Mouse (Mus musculus) adrenal gland, postnatal 14 days (tissue): ENCODE results near the gene Cabp2. TPM values are rescaled to one million over a fixed set of nuclear protein-coding genes. Genes with fewer than 3 reads are reported as not detected.
"Not testable (repeated sequence)": the region's sequence is repeated elsewhere in the genome, so short reads cannot be mapped to it uniquely, and the experiment has no call there.

Source experiments
- DNase-seq: peaks from one replicate; pipeline ENCODE4 v3.0.0; 2021; ENCODE audit warnings: mixed read lengths
- total RNA-seq: library from RNA; stranded (reverse); gene quantifications from 2 replicates; pipeline ENCODE4 v1.2.3, GENCODE M21; 2021

Cabp2 gene
- total RNA-seq, 1 experiment from 2014 or later = not detected

DNA sequence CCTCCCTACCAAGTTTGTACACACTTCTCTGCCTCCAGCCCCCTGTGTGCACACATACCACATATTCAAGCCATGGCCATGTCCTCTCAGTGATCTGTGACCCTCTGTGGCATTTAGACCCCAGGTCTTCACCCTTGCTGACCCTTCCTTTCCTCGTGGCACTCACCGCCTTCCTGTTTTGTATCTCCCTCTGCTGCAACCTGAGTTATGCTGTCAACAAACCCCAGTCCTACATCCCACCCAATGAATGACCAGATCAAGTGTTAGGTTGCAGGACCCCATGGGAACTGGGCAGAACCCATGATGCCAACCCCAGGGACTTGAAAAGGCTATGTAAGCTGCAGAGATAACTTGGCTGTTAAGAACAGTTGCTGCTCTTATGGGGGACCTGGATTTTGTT, 20.7 kb downstream of the Cabp2 start:
- DNase-seq = no peak

- DNase-seq = no peak
These were observed 21.2 kb downstream of the Cabp2 start for GRCm38 (mm10) chr19:4102626-4103025.

- no peak for DNase-seq
These were observed 21.9 kb downstream of the Cabp2 start for GRCm38 (mm10) chr19:4103294-4103693.

DNA sequence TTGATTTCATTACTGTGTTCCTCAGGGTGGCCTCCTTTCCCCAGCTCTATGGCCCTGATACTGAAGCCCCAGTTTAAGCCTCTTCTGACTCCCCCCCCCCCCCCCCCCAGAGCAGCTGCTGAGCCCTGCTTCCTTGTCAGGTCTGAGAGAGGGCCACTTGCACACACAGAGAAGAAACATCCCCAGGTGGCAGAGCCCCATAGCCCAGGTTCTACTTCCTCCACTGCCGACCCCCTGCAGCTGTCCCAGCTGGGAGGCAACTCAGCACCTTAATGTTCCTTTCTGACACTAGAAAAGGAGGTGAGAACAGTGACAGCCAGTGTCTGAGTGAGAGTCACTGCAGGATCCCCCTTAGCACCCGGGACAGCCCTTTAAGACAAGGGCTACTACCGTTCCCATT, 22.4 kb downstream of the Cabp2 start:
- no peak for DNase-seq

DNA sequence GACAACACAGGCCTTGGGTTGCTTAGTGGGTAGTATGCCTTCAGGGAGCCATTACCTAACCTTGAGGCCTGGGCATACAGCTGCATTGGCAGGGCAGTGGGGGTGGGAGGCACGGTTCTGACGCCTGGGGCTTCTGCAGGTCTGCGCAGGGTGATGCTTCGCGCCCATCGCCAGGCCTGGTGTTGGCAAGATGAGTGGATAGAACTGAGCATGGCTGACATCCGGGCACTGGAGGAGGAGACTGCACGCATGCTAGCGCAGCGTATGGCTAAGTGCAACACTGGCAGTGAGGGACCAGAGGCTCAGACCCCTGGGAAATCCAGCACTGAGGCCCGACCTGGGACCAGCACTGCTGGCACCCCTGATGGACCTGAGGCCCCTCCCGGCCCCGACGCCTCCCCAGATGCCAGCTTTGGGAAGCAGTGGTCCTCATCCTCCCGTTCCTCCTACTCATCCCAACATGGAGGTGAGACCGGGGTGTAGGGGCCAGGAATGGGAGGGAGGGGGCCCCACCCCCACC, 23.4 kb downstream of the Cabp2 start:
- no peak for DNase-seq

GRCm38 (mm10) chr19:4106654-4107053, 25.3 kb downstream of the Cabp2 start:
- no peak for DNase-seq

GRCm38 (mm10) chr19:4108535-4108934, 27.2 kb downstream of the Cabp2 start:
- no peak for DNase-seq

DNA sequence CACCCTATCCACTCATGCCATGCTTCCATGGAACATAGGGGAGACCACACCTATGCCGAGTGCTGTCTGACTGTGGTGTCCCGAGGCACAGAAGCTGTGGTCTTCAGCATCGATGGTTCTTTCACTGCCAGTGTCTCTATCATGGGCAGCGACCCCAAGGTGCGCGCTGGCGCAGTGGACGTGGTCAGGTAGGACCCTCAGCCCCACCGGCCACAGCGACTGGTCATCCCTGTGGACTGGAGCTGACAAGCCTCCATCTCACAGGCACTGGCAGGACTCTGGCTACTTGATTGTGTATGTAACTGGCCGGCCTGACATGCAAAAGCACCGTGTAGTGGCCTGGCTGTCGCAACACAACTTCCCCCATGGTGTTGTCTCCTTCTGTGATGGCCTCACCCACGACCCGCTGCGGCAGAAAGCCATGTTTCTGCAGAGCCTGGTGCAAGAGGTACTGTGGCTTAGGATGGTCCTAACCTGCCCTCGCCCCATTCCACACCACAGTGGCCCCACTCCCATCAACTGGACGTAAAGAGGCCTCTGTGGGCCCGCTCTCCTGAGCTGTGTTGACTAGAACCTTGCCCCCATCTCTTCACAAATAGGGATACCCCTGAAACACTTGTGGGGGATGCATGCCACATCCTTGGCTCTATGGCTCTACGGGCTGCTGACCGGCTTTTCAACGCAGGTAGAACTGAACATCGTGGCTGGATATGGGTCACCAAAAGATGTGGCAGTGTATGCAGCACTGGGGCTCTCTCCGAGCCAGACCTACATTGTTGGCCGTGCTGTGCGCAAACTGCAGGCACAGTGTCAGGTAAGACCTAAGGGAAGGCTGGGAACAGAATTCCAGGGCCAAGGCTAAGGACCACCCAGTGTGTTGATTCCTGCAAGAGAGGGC, 30.9 kb downstream of the Cabp2 start:
- no peak for DNase-seq

- DNase-seq = peak; percentile 98
These were observed 31.9 kb downstream of the Cabp2 start for GRCm38 (mm10) chr19:4113186-4113805.

DNA sequence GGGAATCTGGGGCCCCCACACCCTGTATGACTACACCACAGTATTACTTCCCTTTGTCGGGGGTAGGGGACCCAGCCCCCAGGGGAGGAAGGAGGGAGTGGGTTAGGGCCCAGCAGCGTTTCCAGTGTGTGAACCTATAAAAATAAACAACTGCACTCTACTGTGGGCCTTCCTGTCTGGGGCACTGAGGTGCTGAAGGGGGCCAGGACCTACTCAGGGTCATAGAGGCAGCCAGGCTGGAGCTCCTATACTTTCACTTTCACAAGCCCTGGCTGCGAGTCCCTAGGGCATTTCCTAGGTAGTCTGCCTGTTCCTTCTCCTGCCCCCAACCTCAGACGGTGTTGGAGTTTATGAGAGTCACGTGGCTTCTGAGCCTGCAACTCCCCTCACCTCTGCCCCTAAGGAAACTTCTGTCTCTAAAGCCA, 32.4 kb downstream of the Cabp2 start:
- DNase-seq = peak; percentile 65

- DNase-seq = no peak
These were observed 33.2 kb downstream of the Cabp2 start for GRCm38 (mm10) chr19:4114551-4114950.

GRCm38 (mm10) chr19:4115144-4115543, 33.8 kb downstream of the Cabp2 start:
- no peak for DNase-seq

- DNase-seq = no peak
These were observed 34.4 kb downstream of the Cabp2 start for GRCm38 (mm10) chr19:4115816-4116215.

- DNase-seq = no peak
These were observed 35.6 kb downstream of the Cabp2 start for GRCm38 (mm10) chr19:4117006-4117405.

DNA sequence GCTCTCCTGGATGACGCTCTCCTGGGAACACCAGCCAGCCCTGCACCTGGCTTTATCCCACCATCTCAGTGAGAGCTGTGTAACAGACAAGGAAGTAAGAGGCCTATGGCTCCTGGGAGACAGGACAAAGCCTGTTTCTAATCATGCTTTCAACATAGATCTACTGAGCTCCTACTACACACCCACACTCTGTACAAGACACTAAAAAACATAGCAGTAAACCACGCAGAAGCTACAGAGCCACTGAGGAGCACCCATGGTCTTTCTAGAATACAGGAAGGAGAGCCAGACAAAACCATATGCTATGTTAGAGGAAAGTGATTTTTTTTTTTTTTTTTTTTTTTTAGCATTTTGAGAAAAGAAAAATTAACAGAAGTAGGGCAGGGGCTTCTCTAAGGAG, 37.0 kb downstream of the Cabp2 start:
- no peak for DNase-seq

DNA sequence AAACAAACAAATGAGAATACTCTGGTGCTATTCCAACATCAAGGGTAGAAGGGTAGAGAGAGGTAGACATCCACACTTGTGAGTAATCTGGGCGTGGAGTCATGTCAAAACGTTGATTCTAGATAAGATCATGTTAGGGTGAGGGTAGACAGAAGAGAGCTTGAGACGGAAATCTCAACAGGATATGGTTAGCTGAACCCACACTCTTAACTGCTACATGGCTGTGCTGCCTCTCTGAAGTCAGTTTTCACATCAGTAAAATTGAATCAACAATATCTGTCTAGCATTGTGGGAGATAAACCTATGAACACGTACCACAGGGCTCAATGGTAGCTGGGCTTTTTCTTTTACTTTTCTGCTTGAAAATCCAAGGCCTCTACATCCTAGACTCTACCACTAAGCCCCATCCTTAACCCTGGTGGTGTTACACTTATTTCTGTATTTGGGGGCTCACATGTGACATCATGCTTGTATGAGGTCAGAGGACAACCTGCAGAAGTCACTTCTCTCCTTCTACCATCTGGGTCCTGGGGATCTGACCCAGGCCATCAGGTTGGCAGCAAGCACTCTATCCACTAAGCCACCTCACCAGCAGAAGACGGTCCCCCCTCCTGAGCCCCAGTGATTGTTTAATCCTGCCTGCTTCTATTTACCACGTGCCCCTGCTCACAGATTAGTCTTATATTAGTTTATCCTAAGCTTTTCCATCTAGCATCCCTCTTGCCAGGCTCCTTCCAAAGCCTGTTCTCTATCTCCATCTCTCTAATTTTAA, 38.5 kb downstream of the Cabp2 start:
- no peak for DNase-seq

DNA sequence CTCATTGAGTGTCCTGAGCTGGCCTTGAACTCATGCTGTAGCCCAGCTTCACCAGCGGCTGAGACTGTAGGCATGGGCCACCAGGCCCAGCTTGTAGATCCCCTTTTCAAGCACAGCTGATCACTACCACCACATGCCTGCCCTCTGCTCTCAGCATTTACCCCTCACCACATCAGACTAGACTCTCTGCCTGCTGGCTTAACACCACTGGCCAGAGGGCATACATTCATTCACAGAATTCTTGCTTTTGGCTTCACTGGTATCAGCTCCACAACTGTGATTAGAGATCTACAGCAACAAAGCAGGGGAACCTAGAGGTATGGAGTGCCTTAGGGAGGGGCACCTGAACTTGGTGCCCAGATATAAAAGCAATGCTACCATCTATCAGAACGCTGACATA, 39.1 kb downstream of the Cabp2 start:
- DNase-seq = no peak

- DNase-seq = peak; percentile 99
These were observed 39.9 kb downstream of the Cabp2 start for GRCm38 (mm10) chr19:4121097-4121805.

GRCm38 (mm10) chr19:4121896-4122295, 40.5 kb downstream of the Cabp2 start:
- not testable (repeated sequence) for DNase-seq

GRCm38 (mm10) chr19:4122411-4123370, 41.3 kb downstream of the Cabp2 start:
- no peak for DNase-seq

DNA sequence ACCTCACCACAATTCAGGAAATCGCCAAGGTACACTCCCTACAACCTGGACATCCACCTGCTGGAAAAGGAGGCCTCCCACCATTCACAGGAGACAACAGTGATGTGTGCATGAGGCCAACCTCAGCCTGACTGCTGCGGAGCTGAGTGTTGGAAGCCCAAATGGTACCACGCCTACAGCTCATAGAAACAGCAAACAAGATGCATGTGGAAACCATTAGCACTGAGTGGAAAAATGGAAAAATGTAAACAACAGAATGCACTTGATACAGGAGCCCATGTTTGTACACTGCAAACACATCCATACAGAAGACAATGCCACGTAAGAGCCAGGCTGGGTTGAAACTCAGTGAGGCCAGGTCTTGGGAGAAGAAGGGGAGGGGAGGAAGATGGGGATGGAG, 43.1 kb downstream of the Cabp2 start:
- DNase-seq = no peak
